Mouse (Mus musculus) kidney, adult 2 months (tissue): ENCODE results near the gene AY761185. TPM values are rescaled to one million over a fixed set of nuclear protein-coding genes. Genes with fewer than 3 reads are reported as not detected.

Experiments used
- DNase-seq: peaks from one replicate; pipeline ENCODE4 v3.0.0; 2021
- H3K27ac ChIP-seq: fragments of 200-500 bp; 2 replicates; pipeline ENCODE4 v1.5.1; 2012; ENCODE audit warnings: low read depth, low read length, control low read depth, inconsistent platforms; ENCODE audit not compliant: insufficient read depth
- H3K27me3 ChIP-seq: fragments of 200-500 bp; replicated peaks from 2 replicates; pipeline ENCODE4 v1.6.1; 2012; ENCODE audit warnings: mild to moderate bottlenecking, moderate library complexity, low read length, inconsistent platforms; ENCODE audit not compliant: control insufficient read depth, insufficient read depth
- H3K36me3 ChIP-seq: fragments of 200-500 bp; 2 replicates; pipeline ENCODE4 v1.6.1; 2012; ENCODE audit warnings: mild to moderate bottlenecking, moderate library complexity, low read length, inconsistent platforms; ENCODE audit not compliant: control insufficient read depth, insufficient read depth
- H3K4me1 ChIP-seq: fragments of 200-500 bp; 2 replicates; pipeline ENCODE4 v1.6.1; 2011; ENCODE audit warnings: low read length; ENCODE audit not compliant: control insufficient read depth, insufficient read depth
- H3K4me3 ChIP-seq: fragments of 200-500 bp; 2 replicates; pipeline ENCODE4 v1.5.1; 2011; ENCODE audit warnings: mild to moderate bottlenecking, low read depth, low read length, control low read depth; ENCODE audit not compliant: insufficient read depth
- CTCF ChIP-seq: fragments of 200-500 bp; conservative IDR thresholded peaks from 2 replicates; pipeline ENCODE4 v1.5.1; 2011; ENCODE audit warnings: low read depth, mild to moderate bottlenecking, control low read depth, low read length, moderate library complexity, mixed read lengths; ENCODE audit not compliant: insufficient read depth, insufficient read length
- POLR2A ChIP-seq: fragments of 200-500 bp; IDR thresholded peaks from one replicate; pipeline ENCODE4 v1.6.1; 2011; ENCODE audit warnings: low read depth, low read length, control low read depth
- WGBS: fragments of 180-500 bp; shearing (Covaris S2); methylation state at CpG from one replicate; pipeline ENCODE4 v1.1.7; 2018; 5-methylcytosine and 5-hydroxymethylcytosine counted together
- polyA plus RNA-seq: library from polyadenylated mRNA; depleted of rRNA; stranded (reverse); fragments of >200 nt; gene quantifications from 2 replicates; pipeline ENCODE4 v1.2.3, GENCODE M21; 2012; rRNA removed

Gene AY761185
- polyA plus RNA-seq, 1 experiment: not detected

DNA sequence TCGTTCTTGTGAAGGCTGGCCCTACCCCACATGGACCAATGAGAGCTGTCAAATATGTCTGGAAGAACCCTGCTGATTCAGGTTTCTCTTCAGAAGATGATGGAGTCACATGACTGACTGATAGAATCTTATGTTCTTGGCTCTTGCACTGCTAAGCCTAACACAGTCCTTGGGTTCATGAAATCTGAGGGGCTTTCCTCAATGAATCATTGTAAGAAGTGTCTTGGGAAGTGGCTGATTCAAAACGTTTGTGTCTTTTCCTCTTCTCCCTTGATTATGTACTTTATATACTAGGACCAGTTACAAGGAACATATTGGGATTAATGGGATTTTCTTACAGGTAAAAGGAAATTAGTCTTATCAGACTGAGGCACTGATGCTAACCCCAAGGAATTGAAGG is 42.0 kb downstream of the AY761185 start, which contains the start of gene Gm15056:
TSS of gene Gm15056 (minus strand) at position 101 of the 400 bp plus-strand sequence.
- Histone ChIP-seq H3K27ac (no peak within 1 kb of the TSS), H3K27me3 (no peaks in the 10 kb centered on the region), H3K4me3 (no peak within 1 kb of the TSS), H3K4me1 (no peaks in the 10 kb centered on the region), H3K36me3 (no peaks in the 10 kb centered on the region)
- TF ChIP-seq CTCF (no peak), POLR2A (no peak)
- 36% methylated on average over 2 of the region's 2 CpGs for WGBS
- no peak for DNase-seq

Other genes with a start within 250 kb of the AY761185 start
- 0.27 TPM in 1 of 2 replicates, not detected in the other for gene Defb33, start 52.0 kb downstream of the AY761185 start, polyA plus RNA-seq
- gene Gm15056, start 42.1 kb downstream of the AY761185 start, polyA plus RNA-seq: 0.41 TPM in 1 of 2 replicates, not detected in the other
- gene Gm6040, start 22.6 kb downstream of the AY761185 start, polyA plus RNA-seq: not detected in 2 replicates
- gene Defa21, start 80.8 kb upstream of the AY761185 start, polyA plus RNA-seq: not detected in 2 replicates
- not detected in 2 replicates for gene Defa23, start 110.3 kb upstream of the AY761185 start, polyA plus RNA-seq
- not detected in 2 replicates for gene Defa35, start 120.3 kb upstream of the AY761185 start, polyA plus RNA-seq
- not detected in 2 replicates for gene Defa25, start 139.7 kb upstream of the AY761185 start, polyA plus RNA-seq
- 0.50 TPM in 1 of 2 replicates, not detected in the other for gene Gm14851, start 151.3 kb upstream of the AY761185 start, polyA plus RNA-seq
- gene Defa30, start 189.9 kb upstream of the AY761185 start, polyA plus RNA-seq: not detected in 2 replicates
- gene Defa22, start 217.6 kb upstream of the AY761185 start, polyA plus RNA-seq: not detected in 2 replicates
- not detected in 2 replicates for gene Defa31, start 246.9 kb upstream of the AY761185 start, polyA plus RNA-seq